Mouse (Mus musculus): ENCODE data around the gene Xylt1. TPM values are rescaled to one million over a fixed set of nuclear protein-coding genes. Genes with fewer than 3 reads are reported as not detected.

Gene Xylt1
- polyA plus RNA-seq, 1 experiment from 2014 or later: 2.1 TPM

DNA sequence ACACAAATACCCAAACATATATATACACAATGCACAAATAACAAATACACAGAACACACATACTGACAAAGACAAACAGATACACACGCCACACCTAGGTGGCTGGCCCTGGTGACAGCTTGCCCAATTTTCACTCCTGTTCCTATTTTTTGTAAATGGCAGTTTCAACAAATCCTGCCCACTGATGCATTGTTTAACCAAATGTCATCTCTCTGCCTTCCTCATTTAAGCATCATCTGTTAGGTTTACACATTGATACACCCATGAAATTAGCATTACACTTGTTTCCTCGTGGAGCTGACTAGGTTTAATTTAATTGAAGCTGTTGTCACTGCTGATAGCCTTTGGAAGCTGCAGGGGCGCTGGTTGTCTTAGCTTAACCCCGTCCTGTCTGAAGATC is 194.6 kb downstream of the Xylt1 start:
- H3K4me1 ChIP-seq: peaks cover 4% of the 10 kb centered on the region; the same call in 1 of the 2 replicates
- WGBS: 34% methylated on average over 4 of the region's 4 CpGs
- H3K4me3 ChIP-seq: no peak overlapping the region
- H3K4me2 ChIP-seq (replicated peaks): no peak overlapping the region
- H3K27me3 ChIP-seq: peaks cover 11% of the 10 kb centered on the region
- no peaks in the 10 kb centered on the region for H3K36me3 ChIP-seq
- H3K9ac ChIP-seq (replicated peaks): no peak overlapping the region
- ATAC-seq (ENCODE audit: low FRiP score, low read depth): no peak
- H3K27ac ChIP-seq (replicated peaks): no peak overlapping the region
- no peaks in the 10 kb centered on the region for H3K9me3 ChIP-seq

- Histone ChIP-seq H3K9ac (replicated peaks) (no peak overlapping the region), H3K4me3 (no peak overlapping the region), H3K4me2 (replicated peaks) (no peak overlapping the region), H3K9me3 (no peaks in the 10 kb centered on the region), H3K27me3 (peaks cover 6% of the 10 kb centered on the region; the same call in 1 of the 2 replicates), H3K27ac (replicated peaks) (no peak overlapping the region), H3K36me3 (no peaks in the 10 kb centered on the region), H3K4me1 (peaks cover 4% of the 10 kb centered on the region; the same call in 1 of the 2 replicates)
- ATAC-seq (ENCODE audit: low FRiP score, low read depth): no peak
- 93% methylated on average over 6 of the region's 6 CpGs for WGBS
Observed at GRCm38 (mm10) chr7:117577035-117577434, 196.3 kb downstream of the Xylt1 start.

- ATAC-seq (ENCODE audit: low FRiP score, low read depth): no peak
- Histone ChIP-seq H3K4me1 (peaks cover 18% of the 10 kb centered on the region), H3K27me3 (peaks cover 10% of the 10 kb centered on the region; the same call in 1 of the 2 replicates), H3K27ac (replicated peaks) (no peak overlapping the region), H3K4me3 (no peak overlapping the region), H3K36me3 (no peaks in the 10 kb centered on the region), H3K9me3 (no peaks in the 10 kb centered on the region), H3K4me2 (replicated peaks) (no peak overlapping the region), H3K9ac (replicated peaks) (no peak overlapping the region)
- WGBS: 73% methylated on average over 5 of the region's 5 CpGs
Observed at GRCm38 (mm10) chr7:117585164-117585563, 204.4 kb downstream of the Xylt1 start.

- Histone ChIP-seq H3K27ac (replicated peaks) (no peak overlapping the region), H3K9me3 (no peaks in the 10 kb centered on the region), H3K4me2 (replicated peaks) (no peak overlapping the region), H3K36me3 (no peaks in the 10 kb centered on the region), H3K4me1 (peaks cover 18% of the 10 kb centered on the region), H3K9ac (replicated peaks) (no peak overlapping the region), H3K27me3 (peaks cover 23% of the 10 kb centered on the region), H3K4me3 (no peak overlapping the region)
- no peak for ATAC-seq (ENCODE audit: low FRiP score, low read depth)
Observed at GRCm38 (mm10) chr7:117586811-117587210, 206.0 kb downstream of the Xylt1 start.

DNA sequence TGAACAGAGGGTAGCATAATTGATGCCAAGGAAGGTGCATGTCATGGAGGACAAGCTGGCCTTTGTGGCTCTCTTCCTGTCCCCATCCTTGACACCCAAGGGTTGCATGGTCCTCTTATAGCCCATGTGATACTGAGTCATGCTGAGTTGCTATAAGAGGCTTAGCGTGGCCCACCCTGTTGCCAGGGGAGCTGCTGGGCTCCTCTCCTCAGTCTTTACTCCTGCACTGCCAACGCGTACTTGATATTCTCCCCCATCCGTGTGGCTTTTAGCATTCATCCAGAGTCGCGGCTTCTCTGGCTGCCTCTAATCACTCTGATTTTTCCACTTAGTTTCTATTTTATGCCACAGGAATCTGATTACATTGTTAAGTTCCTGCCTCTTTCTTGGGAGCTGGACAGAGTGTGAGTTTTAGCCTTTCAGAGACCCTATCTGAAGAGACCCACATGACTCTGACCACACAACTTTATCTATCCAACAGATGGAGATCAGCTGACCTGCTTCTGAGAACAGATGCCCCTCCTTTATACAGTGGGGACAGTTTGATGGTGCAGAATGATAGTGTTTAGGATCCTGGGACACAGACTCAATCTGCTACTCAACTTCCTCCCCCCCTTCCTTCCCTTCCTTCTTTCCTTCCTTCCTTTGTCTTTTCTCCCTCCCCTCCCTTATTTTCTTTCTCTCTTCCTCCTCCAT is 206.6 kb downstream of the Xylt1 start:
- Histone ChIP-seq H3K4me3 (no peak overlapping the region), H3K4me1 (peaks cover 18% of the 10 kb centered on the region), H3K27ac (replicated peaks) (no peak overlapping the region), H3K9me3 (no peaks in the 10 kb centered on the region), H3K27me3 (peaks cover 25% of the 10 kb centered on the region), H3K36me3 (no peaks in the 10 kb centered on the region), H3K9ac (replicated peaks) (no peak overlapping the region), H3K4me2 (replicated peaks) (no peak overlapping the region)
- ATAC-seq (ENCODE audit: low FRiP score, low read depth): peak; percentile 66; the same call in 1 of the 2 replicates
- 55% methylated on average over 6 of the region's 6 CpGs for WGBS

GRCm38 (mm10) chr7:117588426-117588825 is 207.6 kb downstream of the Xylt1 start:
- Histone ChIP-seq H3K27me3 (peaks cover 23% of the 10 kb centered on the region), H3K4me1 (peaks cover 18% of the 10 kb centered on the region), H3K9me3 (no peaks in the 10 kb centered on the region), H3K4me2 (replicated peaks) (no peak overlapping the region), H3K9ac (replicated peaks) (no peak overlapping the region), H3K36me3 (no peaks in the 10 kb centered on the region), H3K27ac (replicated peaks) (no peak overlapping the region), H3K4me3 (no peak overlapping the region)
- no peak for ATAC-seq (ENCODE audit: low FRiP score, low read depth)
- WGBS: 53% methylated on average over 1 of the region's 1 CpGs

DNA sequence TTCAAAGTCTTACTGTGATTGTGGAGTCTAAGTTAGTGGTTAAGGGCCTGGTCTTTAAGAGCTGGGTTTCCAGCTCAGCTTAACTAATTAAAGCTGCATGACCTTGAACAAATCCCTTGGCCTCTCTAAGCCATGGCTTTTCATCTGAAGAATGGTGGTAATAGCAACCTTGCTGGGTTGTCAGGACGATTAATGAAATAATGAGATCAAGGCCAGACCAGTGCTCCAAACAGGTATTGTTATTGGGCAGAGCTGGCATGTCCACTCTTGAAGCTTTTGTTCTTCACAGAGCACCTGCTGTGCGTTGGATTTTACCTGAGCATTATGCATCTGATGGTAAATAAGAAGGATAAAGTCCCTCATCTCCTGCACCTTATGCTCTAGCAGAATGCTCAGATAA is 208.6 kb downstream of the Xylt1 start:
- ATAC-seq (ENCODE audit: low FRiP score, low read depth): no peak
- no peaks in the 10 kb centered on the region for H3K36me3 ChIP-seq
- no peak overlapping the region for H3K27ac ChIP-seq (replicated peaks)
- WGBS: 23% methylated on average over 2 of the region's 2 CpGs
- H3K4me3 ChIP-seq: no peak overlapping the region
- peaks cover 22% of the 10 kb centered on the region for H3K27me3 ChIP-seq
- H3K9me3 ChIP-seq: no peaks in the 10 kb centered on the region
- peaks cover 18% of the 10 kb centered on the region for H3K4me1 ChIP-seq
- no peak overlapping the region for H3K9ac ChIP-seq (replicated peaks)
- no peak overlapping the region for H3K4me2 ChIP-seq (replicated peaks)

- WGBS: 45% methylated on average over 4 of the region's 4 CpGs
- Histone ChIP-seq H3K9ac (replicated peaks) (no peak overlapping the region), H3K4me1 (peaks cover 18% of the 10 kb centered on the region)
Observed at GRCm38 (mm10) chr7:117589820-117590219, 209.0 kb downstream of the Xylt1 start.

GRCm38 (mm10) chr7:117594191-117594590 is 213.4 kb downstream of the Xylt1 start:
- H3K4me1 ChIP-seq: 0 out of 2 replicates have a peak, but pooled peaks cover 2% of the 10 kb centered on the region
- H3K36me3 ChIP-seq: no peaks in the 10 kb centered on the region
- no peak overlapping the region for H3K27ac ChIP-seq (replicated peaks)
- ATAC-seq (ENCODE audit: low FRiP score, low read depth): no peak
- H3K9ac ChIP-seq (replicated peaks): no peak overlapping the region
- H3K27me3 ChIP-seq: peaks cover 15% of the 10 kb centered on the region
- WGBS: 88% methylated on average over 2 of the region's 2 CpGs
- H3K4me2 ChIP-seq (replicated peaks): no peak overlapping the region
- no peak overlapping the region for H3K4me3 ChIP-seq
- H3K9me3 ChIP-seq: no peaks in the 10 kb centered on the region

More at GRCm38 (mm10) chr7:117589820-117590219, 209.0 kb downstream of the Xylt1 start:
- no peaks in the 10 kb centered on the region for H3K36me3 ChIP-seq
- no peak overlapping the region for H3K27ac ChIP-seq (replicated peaks)
- H3K9me3 ChIP-seq: no peaks in the 10 kb centered on the region
- ATAC-seq (ENCODE audit: low FRiP score, low read depth): no peak
- H3K4me3 ChIP-seq: no peak overlapping the region
- H3K27me3 ChIP-seq: peaks cover 22% of the 10 kb centered on the region
- H3K4me2 ChIP-seq (replicated peaks): no peak overlapping the region

DNA sequence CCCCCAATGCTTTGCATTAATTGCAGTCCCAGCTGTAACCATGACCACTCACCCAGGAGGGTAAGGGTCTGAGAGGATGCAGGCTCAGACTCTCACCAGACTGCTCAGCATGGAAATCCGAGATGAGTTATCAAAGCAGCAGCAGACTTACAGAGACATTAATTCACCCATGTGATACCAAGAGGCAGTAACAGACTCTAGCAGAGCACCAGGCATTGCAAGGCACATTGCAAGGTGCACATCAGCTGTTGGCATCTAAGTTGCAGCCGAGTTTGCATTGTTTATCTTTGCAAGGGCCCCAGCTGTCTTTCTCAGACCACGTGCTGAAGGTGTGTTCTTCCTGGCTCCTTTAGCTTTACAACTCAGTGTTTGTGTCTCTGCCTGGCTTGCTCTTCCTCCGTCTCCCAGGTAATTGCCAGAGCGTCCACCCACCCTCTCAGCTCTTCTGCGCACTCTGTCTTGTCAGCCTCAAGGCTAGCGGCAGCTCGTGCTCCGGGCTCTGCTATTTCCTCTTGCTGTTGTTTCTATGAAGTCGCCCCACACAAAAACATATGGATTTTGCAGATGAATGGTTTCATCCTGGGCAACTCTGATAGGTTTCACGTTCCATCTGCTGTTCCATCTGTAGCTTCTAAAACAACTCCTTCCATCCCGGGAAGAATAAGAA is 214.4 kb downstream of the Xylt1 start:
- ATAC-seq (ENCODE audit: low FRiP score, low read depth): no peak
- WGBS: 85% methylated on average over 12 of the region's 12 CpGs

DNA sequence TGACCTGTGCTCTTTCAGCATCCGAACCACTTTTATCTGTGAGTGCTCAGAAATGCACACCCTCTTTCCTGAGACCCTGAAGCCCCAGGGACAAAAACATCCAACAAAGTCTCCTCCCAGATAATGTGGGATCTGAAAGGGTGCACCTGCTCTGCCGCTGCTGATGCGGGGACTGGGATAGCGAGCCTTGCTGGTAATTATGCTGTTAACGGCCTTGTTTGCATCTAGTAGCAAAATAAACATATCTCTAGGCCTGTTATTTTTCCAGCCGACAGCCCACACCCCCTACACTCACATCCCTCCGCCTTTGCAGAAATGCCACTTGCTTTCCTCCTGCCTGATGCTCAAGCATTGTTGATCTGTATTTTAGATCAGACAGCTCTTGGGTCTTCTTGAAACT is 219.7 kb downstream of the Xylt1 start:
- Histone ChIP-seq H3K36me3 (no peaks in the 10 kb centered on the region), H3K27ac (replicated peaks) (no peak overlapping the region), H3K4me1 (peaks cover 12% of the 10 kb centered on the region), H3K4me3 (no peak overlapping the region), H3K27me3 (no peaks in the 10 kb centered on the region; the same call in 1 of the 2 replicates), H3K9me3 (no peaks in the 10 kb centered on the region), H3K9ac (replicated peaks) (no peak overlapping the region), H3K4me2 (replicated peaks) (no peak overlapping the region)
- WGBS: 38% methylated on average over 7 of the region's 7 CpGs
- no peak for ATAC-seq (ENCODE audit: low FRiP score, low read depth)

More for the DNA sequence above, 214.4 kb downstream of the Xylt1 start:
- H3K9me3 ChIP-seq: no peaks in the 10 kb centered on the region
- H3K9ac ChIP-seq (replicated peaks): no peak overlapping the region
- H3K27me3 ChIP-seq: peaks cover 15% of the 10 kb centered on the region
- H3K36me3 ChIP-seq: no peaks in the 10 kb centered on the region
- H3K4me3 ChIP-seq: no peak overlapping the region
- no peak overlapping the region for H3K4me2 ChIP-seq (replicated peaks)
- H3K27ac ChIP-seq (replicated peaks): no peak overlapping the region
- peaks cover 3% of the 10 kb centered on the region for H3K4me1 ChIP-seq

GRCm38 (mm10) chr7:117610439-117610838 is 229.7 kb downstream of the Xylt1 start:
- 0 out of 2 replicates have a peak overlapping the region, but pooled peaks have one; percentile 3 for H3K27ac ChIP-seq (replicated peaks)
- no peaks in the 10 kb centered on the region for H3K36me3 ChIP-seq
- H3K27me3 ChIP-seq: peaks cover 28% of the 10 kb centered on the region
- no peak overlapping the region for H3K4me3 ChIP-seq
- H3K4me1 ChIP-seq: peaks cover 24% of the 10 kb centered on the region
- WGBS: 32% methylated on average over 6 of the region's 6 CpGs
- ATAC-seq (ENCODE audit: low FRiP score, low read depth): peak; percentile 52; the same call in 1 of the 2 replicates
- no peak overlapping the region for H3K4me2 ChIP-seq (replicated peaks)
- no peaks in the 10 kb centered on the region for H3K9me3 ChIP-seq
- no peak overlapping the region for H3K9ac ChIP-seq (replicated peaks)
